Mouse (Mus musculus) stomach, postnatal 0 days (tissue): ENCODE data around the gene Lrrc14b.

Experiments used
- CTCF ChIP-seq: IDR thresholded peaks from 2 replicates; pipeline ENCODE4 v1.5.1; 2016; ENCODE audit warnings: antibody characterized with exemption, low read depth, mild to moderate bottlenecking, moderate library complexity
- EP300 ChIP-seq: optimal IDR thresholded peaks from 2 replicates; pipeline ENCODE3; 2016; ENCODE audit warnings: antibody characterized with exemption

DNA sequence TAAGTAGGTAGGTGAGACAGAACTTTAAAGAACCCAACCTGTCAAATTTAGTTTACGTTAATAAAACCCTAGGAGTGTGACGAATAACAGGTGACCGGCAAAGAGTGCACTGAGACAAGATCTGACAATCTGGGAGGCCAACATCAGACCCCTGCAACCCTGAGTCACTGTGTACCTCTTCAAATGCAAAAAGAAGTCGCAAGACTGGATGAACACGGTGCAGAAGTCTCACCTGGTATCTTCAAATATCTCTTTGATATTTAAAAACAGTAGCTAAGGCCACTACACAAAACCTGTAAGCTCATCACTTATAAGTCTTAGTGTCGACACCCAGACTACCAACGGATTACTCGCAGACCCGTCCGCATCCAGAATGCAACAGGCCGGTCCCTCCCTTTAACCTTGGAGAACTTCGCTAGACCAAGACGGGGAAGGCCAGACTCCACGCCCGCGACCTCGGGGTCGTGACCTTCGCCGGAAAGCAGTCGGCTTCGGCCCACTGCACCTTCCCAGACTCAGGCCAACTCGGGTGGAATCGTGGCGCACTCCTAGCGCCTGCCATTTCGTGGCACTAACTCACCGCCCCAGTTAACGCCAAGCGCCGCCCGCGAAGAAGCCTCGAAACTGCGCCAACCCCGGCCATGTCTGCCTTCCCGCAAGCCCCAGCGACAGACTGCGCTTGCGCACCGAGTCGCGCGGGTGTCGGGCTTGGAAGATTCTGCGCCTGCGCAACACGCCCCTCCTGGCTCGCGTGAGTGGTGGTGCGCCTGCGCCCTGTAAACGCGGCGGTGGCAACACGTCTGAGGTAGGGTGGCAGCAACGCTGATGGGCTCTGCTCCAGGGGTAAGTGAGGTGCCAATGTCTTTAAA is 14.0 kb downstream of the Lrrc14b start, which contains the start of the genes Sdha and Ccdc127:
- TF ChIP-seq EP300 (no peak), CTCF (peak; percentile 45)
